Mouse (Mus musculus) forebrain, embryonic 13.5 days (tissue): Measurements from ENCODE around the gene Pik3c2a. TPM values are rescaled to one million over a fixed set of nuclear protein-coding genes. Genes with fewer than 3 reads are reported as not detected.
A peak's percentile ranks its signal among the peaks of the same experiment; 100 is the strongest.
"Not testable (repeated sequence)": the region's sequence is repeated elsewhere in the genome, so short reads cannot be mapped to it uniquely, and the experiment has no call there.

Source experiments
- ATAC-seq: fragments of 200-750 bp; cut with Nextera tagmentation; 2 replicates; pipeline ENCODE4 v1.8.0; 2017
- H3K27ac ChIP-seq: fragments of 300-500 bp; sonication (generic); 2 replicates; pipeline ENCODE4 v1.5.1; 2015; ENCODE audit warnings: inconsistent platforms, mild to moderate bottlenecking, moderate library complexity
- H3K27me3 ChIP-seq: fragments of 300-500 bp; sonication (generic); 2 replicates; pipeline ENCODE4 v1.6.1; 2015; ENCODE audit warnings: mild to moderate bottlenecking, inconsistent platforms
- H3K36me3 ChIP-seq: fragments of 300-500 bp; sonication (generic); 2 replicates; pipeline ENCODE4 v1.6.1; 2015; ENCODE audit warnings: mild to moderate bottlenecking, inconsistent platforms; ENCODE audit not compliant: poor library complexity, severe bottlenecking
- H3K4me1 ChIP-seq: fragments of 300-500 bp; sonication (generic); 2 replicates; pipeline ENCODE4 v1.6.1; 2015; ENCODE audit warnings: inconsistent platforms
- H3K4me2 ChIP-seq: fragments of 300-500 bp; sonication (generic); 2 replicates; pipeline ENCODE4 v1.6.1; 2015; ENCODE audit warnings: inconsistent platforms, mild to moderate bottlenecking, moderate library complexity
- H3K4me3 ChIP-seq: fragments of 300-500 bp; sonication (generic); 2 replicates; pipeline ENCODE4 v1.5.1; 2015; ENCODE audit warnings: mild to moderate bottlenecking, inconsistent platforms
- H3K9ac ChIP-seq: fragments of 300-500 bp; sonication (generic); 2 replicates; pipeline ENCODE4 v1.6.1; 2015; ENCODE audit warnings: mild to moderate bottlenecking, inconsistent platforms
- H3K9me3 ChIP-seq: fragments of 300-500 bp; sonication (generic); replicated peaks from 2 replicates; pipeline ENCODE4 v1.6.1; 2016; ENCODE audit warnings: inconsistent platforms
- WGBS: fragments of 180-500 bp; shearing (Covaris S2); methylation state at CpG from one replicate; pipeline ENCODE4 v1.1.7; 2015; 5-methylcytosine and 5-hydroxymethylcytosine counted together
- polyA plus RNA-seq: library from polyadenylated mRNA; unstranded; fragments of >200 nt; fragmentation: Nextera tagmentation; extraction: Ambion mirVana; gene quantifications from 2 replicates; pipeline ENCODE4 v1.2.1, GENCODE M21; 2015

Pik3c2a gene
- polyA plus RNA-seq, 1 experiment from 2014 or later = 19.8 TPM

- Histone ChIP-seq H3K27me3 (no peaks in the 10 kb centered on the region), H3K36me3 (no peaks in the 10 kb centered on the region), H3K4me3 (peak overlapping the region; percentile 93), H3K4me1 (peaks cover 34% of the 10 kb centered on the region), H3K9me3 (no peaks in the 10 kb centered on the region), H3K9ac (peak overlapping the region; percentile 93; the same call in 1 of the 2 replicates), H3K4me2 (peak overlapping the region; percentile 73), H3K27ac (no peak overlapping the region)
- WGBS = 12% methylated on average over 2 of the region's 2 CpGs
- ATAC-seq = no peak
Observed at GRCm38 (mm10) chr7:116444326-116444809, 1.1 kb upstream of the Pik3c2a start.

GRCm38 (mm10) chr7:116443697-116444325, 562 bp upstream of the Pik3c2a start:
- under 1% methylated on average over 38 of the region's 38 CpGs for WGBS
- Histone ChIP-seq H3K27ac (peak overlapping the region; percentile 92), H3K9me3 (no peaks in the 10 kb centered on the region), H3K4me2 (peak overlapping the region; percentile 73), H3K9ac (peak overlapping the region; percentile 93), H3K27me3 (no peaks in the 10 kb centered on the region), H3K4me1 (peaks cover 34% of the 10 kb centered on the region), H3K36me3 (no peaks in the 10 kb centered on the region), H3K4me3 (peak overlapping the region; percentile 93)
- ATAC-seq = peak; percentile 59

- H3K4me1 ChIP-seq = peaks cover 34% of the 10 kb centered on the region
- H3K9me3 ChIP-seq = no peaks in the 10 kb centered on the region
- H3K9ac ChIP-seq = peak overlapping the region; percentile 93
- H3K4me2 ChIP-seq = peak overlapping the region; percentile 73
- H3K36me3 ChIP-seq = peaks cover 5% of the 10 kb centered on the region; the same call in 1 of the 2 replicates
- no peak for ATAC-seq
- 2% methylated on average over 7 of the region's 7 CpGs for WGBS
- H3K27ac ChIP-seq = no peak overlapping the region
- H3K27me3 ChIP-seq = no peaks in the 10 kb centered on the region
- H3K4me3 ChIP-seq = peak overlapping the region; percentile 93
Observed at GRCm38 (mm10) chr7:116442226-116442625, 1.0 kb downstream of the Pik3c2a start.

GRCm38 (mm10) chr7:116441346-116441745, 1.9 kb downstream of the Pik3c2a start:
- H3K9ac ChIP-seq = peak overlapping the region; percentile 26; the same call in 1 of the 2 replicates
- no peak overlapping the region for H3K4me3 ChIP-seq
- peak overlapping the region; percentile 73; the same call in 1 of the 2 replicates for H3K4me2 ChIP-seq
- peaks cover 5% of the 10 kb centered on the region; the same call in 1 of the 2 replicates for H3K36me3 ChIP-seq
- no peaks in the 10 kb centered on the region for H3K9me3 ChIP-seq
- WGBS = 68% methylated on average over 1 of the region's 1 CpGs
- no peak for ATAC-seq
- H3K27ac ChIP-seq = no peak overlapping the region
- H3K27me3 ChIP-seq = no peaks in the 10 kb centered on the region
- H3K4me1 ChIP-seq = peaks cover 34% of the 10 kb centered on the region

- no peak for ATAC-seq
- Histone ChIP-seq H3K27ac (no peak overlapping the region), H3K27me3 (no peaks in the 10 kb centered on the region), H3K4me3 (no peak overlapping the region), H3K36me3 (no peaks in the 10 kb centered on the region), H3K4me2 (no peak overlapping the region), H3K9ac (no peak overlapping the region), H3K9me3 (no peaks in the 10 kb centered on the region), H3K4me1 (no peaks in the 10 kb centered on the region)
- WGBS = 95% methylated on average over 3 of the region's 3 CpGs
Observed at GRCm38 (mm10) chr7:116431661-116432060, 11.6 kb downstream of the Pik3c2a start.

- WGBS = 99% methylated on average over 2 of the region's 2 CpGs
- no peak overlapping the region for H3K27ac ChIP-seq
- H3K9ac ChIP-seq = no peak overlapping the region
- H3K4me2 ChIP-seq = no peak overlapping the region
- no peaks in the 10 kb centered on the region for H3K27me3 ChIP-seq
- ATAC-seq = no peak
- H3K4me1 ChIP-seq = no peaks in the 10 kb centered on the region
- H3K4me3 ChIP-seq = no peak overlapping the region
- no peaks in the 10 kb centered on the region for H3K36me3 ChIP-seq
- H3K9me3 ChIP-seq = no peaks in the 10 kb centered on the region
Observed at GRCm38 (mm10) chr7:116430926-116431325, 12.3 kb downstream of the Pik3c2a start.

GRCm38 (mm10) chr7:116427206-116427605, 16.0 kb downstream of the Pik3c2a start:
- Histone ChIP-seq H3K4me3 (no peak overlapping the region), H3K36me3 (no peaks in the 10 kb centered on the region), H3K4me2 (no peak overlapping the region), H3K27me3 (no peaks in the 10 kb centered on the region), H3K9ac (no peak overlapping the region), H3K27ac (no peak overlapping the region), H3K4me1 (no peaks in the 10 kb centered on the region), H3K9me3 (no peaks in the 10 kb centered on the region)
- no peak for ATAC-seq

- Histone ChIP-seq H3K9ac (no peak overlapping the region), H3K4me2 (no peak overlapping the region), H3K4me3 (no peak overlapping the region), H3K36me3 (no peaks in the 10 kb centered on the region), H3K4me1 (peaks cover 9% of the 10 kb centered on the region), H3K27me3 (no peaks in the 10 kb centered on the region), H3K27ac (no peak overlapping the region), H3K9me3 (no peaks in the 10 kb centered on the region)
- WGBS = 90% methylated on average over 6 of the region's 6 CpGs
- ATAC-seq = no peak
Observed at GRCm38 (mm10) chr7:116425771-116426170, 17.5 kb downstream of the Pik3c2a start.

- Histone ChIP-seq H3K9ac (no peak overlapping the region), H3K4me3 (no peak overlapping the region), H3K36me3 (peaks cover 10% of the 10 kb centered on the region), H3K9me3 (no peaks in the 10 kb centered on the region), H3K27ac (no peak overlapping the region), H3K27me3 (no peaks in the 10 kb centered on the region), H3K4me1 (peaks cover 9% of the 10 kb centered on the region), H3K4me2 (no peak overlapping the region)
- peak; percentile 53; the same call in 1 of the 2 replicates for ATAC-seq
Observed at GRCm38 (mm10) chr7:116421081-116421480, 22.2 kb downstream of the Pik3c2a start.

GRCm38 (mm10) chr7:116409438-116409837, 33.8 kb downstream of the Pik3c2a start:
- no peak overlapping the region for H3K27ac ChIP-seq
- WGBS = 56% methylated on average over 1 of the region's 1 CpGs
- ATAC-seq = no peak
- H3K9me3 ChIP-seq = no peaks in the 10 kb centered on the region
- H3K4me1 ChIP-seq = no peaks in the 10 kb centered on the region
- no peak overlapping the region for H3K4me2 ChIP-seq
- no peaks in the 10 kb centered on the region for H3K27me3 ChIP-seq
- H3K9ac ChIP-seq = no peak overlapping the region
- no peaks in the 10 kb centered on the region for H3K36me3 ChIP-seq
- no peak overlapping the region for H3K4me3 ChIP-seq

- 95% methylated on average over 3 of the region's 3 CpGs for WGBS
- Histone ChIP-seq H3K4me3 (no peak overlapping the region), H3K9ac (no peak overlapping the region), H3K36me3 (no peaks in the 10 kb centered on the region), H3K4me2 (no peak overlapping the region), H3K9me3 (no peaks in the 10 kb centered on the region), H3K27me3 (no peaks in the 10 kb centered on the region), H3K27ac (no peak overlapping the region), H3K4me1 (no peaks in the 10 kb centered on the region)
- ATAC-seq = no peak
Observed at GRCm38 (mm10) chr7:116392329-116392728, 50.9 kb downstream of the Pik3c2a start.

- H3K27me3 ChIP-seq, H3K9ac ChIP-seq, H3K4me2 ChIP-seq, H3K4me1 ChIP-seq, H3K36me3 ChIP-seq, H3K27ac ChIP-seq, H3K4me3 ChIP-seq, H3K9me3 ChIP-seq, ATAC-seq: not testable (repeated sequence)
- WGBS = 98% methylated on average over 2 of the region's 2 CpGs
Observed at GRCm38 (mm10) chr7:116387389-116387788, 55.9 kb downstream of the Pik3c2a start.

GRCm38 (mm10) chr7:116379181-116379580, 64.1 kb downstream of the Pik3c2a start:
- peaks cover 29% of the 10 kb centered on the region for H3K36me3 ChIP-seq
- not testable (repeated sequence) for H3K4me3 ChIP-seq, H3K4me2 ChIP-seq, H3K27me3 ChIP-seq, H3K27ac ChIP-seq, ATAC-seq, H3K9me3 ChIP-seq, H3K4me1 ChIP-seq, H3K9ac ChIP-seq
- 95% methylated on average over 6 of the region's 6 CpGs for WGBS
